In genomic region chr11:102372936-102373335, GRCm38 (mm10) we compare ENCODE assay signal across 19 mouse cellular contexts. TPM values are rescaled to one million over a fixed set of nuclear protein-coding genes. Genes with fewer than 3 reads are reported as not detected.
A peak's percentile ranks its signal among the peaks of the same experiment; 100 is the strongest.
DNase-seq lines count a peak whose midpoint lies in the region; ATAC-seq and TF ChIP-seq lines count a peak whose summit lies in the region.
"Had no signal": no experiment of that assay in that cellular context is flagged by ENCODE, and none has a peak within 500 bp of the region (broad histone marks: within the 10 kb centered on the region; RNA-seq: fewer than 3 reads in every experiment).

No protein-coding gene starts in this region.

- no peak overlapping the region for H3K4me2 ChIP-seq in lung, embryonic 15.5 days
- H3K4me2 ChIP-seq in liver, embryonic 11.5 days = peak overlapping the region; percentile 51
- H3K4me2 ChIP-seq: embryonic facial prominence, embryonic 15.5 days; heart, embryonic 15.5 days; hindbrain, embryonic 15.5 days; lung, embryonic 14.5 days had no signal

- no peak for DNase-seq in lung, adult 2 months
- DNase-seq in c-Kit-negative CD71-positive TER-119-positive erythroid progenitor cells, embryonic 14.5 days (ENCODE audit: low read depth, low spot score) = peak; percentile 68
- peak; percentile 32 for DNase-seq in liver, embryonic 11.5 days (ENCODE audit: low spot score)
- DNase-seq in spleen, postnatal 4 days (ENCODE audit: low spot score in 2 of 2) = peak; percentile 67 to 80
- no peak for DNase-seq in cerebellum, postnatal 36 days
- DNase-seq in gastrocnemius, adult 2 months = no peak
- DNase-seq: cerebellum, adult 18-20 months; gastrocnemius, postnatal 14 days; kidney, adult 18-20 months; kidney, postnatal 36 days; lung, embryonic 14.5 days; right cerebral cortex, postnatal 14 days; thymus, adult 2 months had no signal

- intact Hi-C loops in gastrocnemius, adult 2 months (cut with DNase I) = no loop called here

- no peaks in the 10 kb centered on the region for H3K36me3 ChIP-seq in lung, embryonic 15.5 days
- no peaks in the 10 kb centered on the region for H3K36me3 ChIP-seq in liver, embryonic 11.5 days (ENCODE audit: control insufficient read depth, insufficient read depth, low read length)
- H3K36me3 ChIP-seq: embryonic facial prominence, embryonic 15.5 days; heart, embryonic 15.5 days; hindbrain, embryonic 15.5 days had no signal

- 48% methylated on average over 14 of the region's 14 CpGs for WGBS in lung, embryonic 15.5 days
- 48% methylated on average over 14 of the region's 14 CpGs for WGBS in lung, adult 2 months
- 31% methylated on average over 14 of the region's 14 CpGs for WGBS in liver, embryonic 11.5 days

- no peak overlapping the region for H3K4me3 ChIP-seq in lung, embryonic 15.5 days
- H3K4me3 ChIP-seq in lung, adult 2 months (replicated peaks; ENCODE audit: extremely low read depth, low read depth, low read length) = no peak overlapping the region
- peak overlapping the region; percentile 26 for H3K4me3 ChIP-seq in liver, embryonic 11.5 days (ENCODE audit: low read depth, low read length)
- H3K4me3 ChIP-seq in gastrocnemius, adult 2 months = no peak overlapping the region
- H3K4me3 ChIP-seq: embryonic facial prominence, embryonic 15.5 days; heart, embryonic 15.5 days; hindbrain, embryonic 15.5 days had no signal

- peaks cover 19% of the 10 kb centered on the region for H3K4me1 ChIP-seq in lung, embryonic 15.5 days
- H3K4me1 ChIP-seq in lung, adult 2 months (ENCODE audit: control insufficient read depth, insufficient read depth, low read length) = no peaks in the 10 kb centered on the region
- peaks cover 45% of the 10 kb centered on the region for H3K4me1 ChIP-seq in liver, embryonic 11.5 days (replicated peaks; ENCODE audit: control insufficient read depth, insufficient read depth, low read length)

- H3K27ac ChIP-seq in lung, embryonic 15.5 days = no peak overlapping the region
- H3K27ac ChIP-seq in liver, embryonic 11.5 days (ENCODE audit: low read depth, low read length) = peak overlapping the region; percentile 99
- H3K27ac ChIP-seq in gastrocnemius, adult 2 months = no peak overlapping the region
- H3K27ac ChIP-seq: embryonic facial prominence, embryonic 15.5 days; heart, embryonic 15.5 days; hindbrain, embryonic 15.5 days had no signal

- H3K27me3 ChIP-seq in lung, embryonic 15.5 days = peaks cover 3% of the 10 kb centered on the region; the same call in 1 of the 2 replicates
- H3K27me3 ChIP-seq in liver, embryonic 11.5 days (replicated peaks; ENCODE audit: control insufficient read depth, insufficient read depth, low read length) = peaks cover 24% of the 10 kb centered on the region
- H3K27me3 ChIP-seq: embryonic facial prominence, embryonic 15.5 days; hindbrain, embryonic 15.5 days had no signal

- no peak overlapping the region for H3K9ac ChIP-seq in lung, embryonic 15.5 days
- peak overlapping the region; percentile 62 for H3K9ac ChIP-seq in liver, embryonic 11.5 days (ENCODE audit: low read depth, low read length)
- H3K9ac ChIP-seq: embryonic facial prominence, embryonic 15.5 days; heart, embryonic 15.5 days; hindbrain, embryonic 15.5 days; lung, embryonic 14.5 days had no signal

- no peaks in the 10 kb centered on the region for H3K9me3 ChIP-seq in lung, embryonic 15.5 days
- H3K9me3 ChIP-seq in liver, embryonic 11.5 days (ENCODE audit: control insufficient read depth, low read length) = no peaks in the 10 kb centered on the region
- H3K9me3 ChIP-seq: embryonic facial prominence, embryonic 15.5 days; heart, embryonic 15.5 days; hindbrain, embryonic 15.5 days had no signal

- TF ChIP-seq CTCF in lung, adult 2 months (IDR thresholded peaks at IDR 0.05; ENCODE audit: insufficient read depth, low read length) = no peak
- TF ChIP-seq CTCF in gastrocnemius, adult 2 months (IDR thresholded peaks at IDR 0.05) = no peak

- TF ChIP-seq POLR2A in lung, adult 2 months (IDR thresholded peaks at IDR 0.05; ENCODE audit: borderline replicate concordance, extremely low read depth, low read depth, low read length) = no peak

- peak; percentile 41; the same call in 1 of the 2 replicates for ATAC-seq in lung, embryonic 15.5 days (ENCODE audit: borderline replicate concordance, extremely low read depth, low FRiP score, low TSS enrichment)
- ATAC-seq in liver, embryonic 11.5 days (replicated peaks; ENCODE audit: low FRiP score) = peak; percentile 46
- ATAC-seq: CD4-positive, CD25-positive, alpha-beta regulatory T cell, adult 4 months had no signal

RNA-seq across cellular contexts. Expression of gene Slc4a1, which starts 6.9 kb away (rescaled TPM):
- 10.1 and 14.0 TPM in 2 replicates for polyA plus RNA-seq in lung, embryonic 15.5 days (2015; fragmentation: Nextera tagmentation; extraction: Ambion mirVana)
- polyA plus RNA-seq in lung, adult 2 months (2012; rRNA removed) = 1.1 and 1.2 TPM in 2 replicates
- polyA plus RNA-seq in liver, embryonic 11.5 days (2014; fragmentation: Nextera tagmentation; extraction: Ambion mirVana) = 191 and 229 TPM in 2 replicates
- total RNA-seq in gastrocnemius, adult 2 months (2021) = under 1 TPM in 1 of 2 experiments, not detected in 1; 0.06 TPM
- polyA plus RNA-seq: CD4-positive, CD25-positive, alpha-beta regulatory T cell, adult 4 months had no signal

RNA-seq across cellular contexts. Expression of gene Rundc3a, which starts 20.3 kb away (rescaled TPM):
- 1.6 and 2.0 TPM in 2 replicates for polyA plus RNA-seq in lung, embryonic 15.5 days (2015; fragmentation: Nextera tagmentation; extraction: Ambion mirVana)
- 1.9 and 2.8 TPM in 2 replicates for polyA plus RNA-seq in lung, adult 2 months (2012; rRNA removed)
- 1.8 and 2.6 TPM in 2 replicates for polyA plus RNA-seq in liver, embryonic 11.5 days (2014; fragmentation: Nextera tagmentation; extraction: Ambion mirVana)
- total RNA-seq in gastrocnemius, adult 2 months (2021) = not detected
- total RNA-seq: megakaryocyte, adult 5-6 weeks had no signal

RNA-seq across cellular contexts. Expression of gene Slc25a39, which starts 34.8 kb away (rescaled TPM):
- 240 and 247 TPM in 2 replicates for polyA plus RNA-seq in lung, embryonic 15.5 days (2015; fragmentation: Nextera tagmentation; extraction: Ambion mirVana)
- 258 and 290 TPM in 2 replicates for polyA plus RNA-seq in lung, adult 2 months (2012; rRNA removed)
- polyA plus RNA-seq in liver, embryonic 11.5 days (2014; fragmentation: Nextera tagmentation; extraction: Ambion mirVana) = 282 and 283 TPM in 2 replicates
- 10 to 100 TPM; 51.4 to 76.4 TPM for total RNA-seq in gastrocnemius, adult 2 months (2021)

RNA-seq across cellular contexts. Expression of gene Ubtf, which starts 53.4 kb away (rescaled TPM):
- 83.5 and 86.1 TPM in 2 replicates for polyA plus RNA-seq in lung, embryonic 15.5 days (2015; fragmentation: Nextera tagmentation; extraction: Ambion mirVana)
- 23.9 and 27.7 TPM in 2 replicates for polyA plus RNA-seq in lung, adult 2 months (2012; rRNA removed)
- 104 and 108 TPM in 2 replicates for polyA plus RNA-seq in liver, embryonic 11.5 days (2014; fragmentation: Nextera tagmentation; extraction: Ambion mirVana)
- 10 to 100 TPM; 37.8 to 40.4 TPM for total RNA-seq in gastrocnemius, adult 2 months (2021)

RNA-seq across cellular contexts. Expression of gene Grn, which starts 57.2 kb away (rescaled TPM):
- 168 and 174 TPM in 2 replicates for polyA plus RNA-seq in lung, embryonic 15.5 days (2015; fragmentation: Nextera tagmentation; extraction: Ambion mirVana)
- polyA plus RNA-seq in lung, adult 2 months (2012; rRNA removed) = 220 and 257 TPM in 2 replicates
- polyA plus RNA-seq in liver, embryonic 11.5 days (2014; fragmentation: Nextera tagmentation; extraction: Ambion mirVana) = 68.1 and 69.5 TPM in 2 replicates
- total RNA-seq in gastrocnemius, adult 2 months (2021) = 10 to 100 TPM; 12.6 to 32.3 TPM

Comparison
In these comparisons a context has a peak if more than half of its experiments do, and no peak if none do; other contexts are left out.
1. DNase-seq: peak in c-Kit-negative CD71-positive TER-119-positive erythroid progenitor cells, embryonic 14.5 days (single experiment), liver, embryonic 11.5 days (single experiment) and spleen, postnatal 4 days (2 of 2); none in lung, adult 2 months (single experiment), cerebellum, postnatal 36 days (0 of 2) and gastrocnemius, adult 2 months (single experiment).
2. RNA of gene Slc4a1, which starts 6.9 kb away (polyA plus RNA-seq): 191 to 229 TPM in liver, embryonic 11.5 days; 10.1 to 14.0 TPM in lung, embryonic 15.5 days and 1.1 to 1.2 TPM in lung, adult 2 months; every median in the first group is over 10 times any median in the second.